ENCODE assay signal across 28 mouse cellular contexts in genomic region chr12:84944813-84945553, GRCm38 (mm10). TPM values are rescaled to one million over a fixed set of nuclear protein-coding genes. Genes with fewer than 3 reads are reported as not detected.
DNase-seq lines count a peak whose midpoint lies in the region; ATAC-seq lines count a peak whose summit lies in the region.
"Had no signal": no experiment of that assay in that cellular context is flagged by ENCODE, and none has a peak within 500 bp of the region (broad histone marks: within the 10 kb centered on the region; RNA-seq: fewer than 3 reads in every experiment).

No protein-coding gene starts in this region.

- peaks cover 38% of the 10 kb centered on the region for H3K4me1 ChIP-seq in heart, embryonic 12.5 days (replicated peaks)
- peaks cover 13% of the 10 kb centered on the region for H3K4me1 ChIP-seq in liver, embryonic 11.5 days (replicated peaks; ENCODE audit: control insufficient read depth, insufficient read depth, low read length)
- H3K4me1 ChIP-seq: embryonic facial prominence, embryonic 12.5 days; hindbrain, embryonic 12.5 days; limb, embryonic 10.5 days had no signal

- H3K9ac ChIP-seq in heart, embryonic 12.5 days = no peak overlapping the region
- H3K9ac ChIP-seq in liver, embryonic 11.5 days (ENCODE audit: low read depth, low read length) = no peak overlapping the region
- H3K9ac ChIP-seq: embryonic facial prominence, embryonic 12.5 days; heart, embryonic 13.5 days; hindbrain, embryonic 12.5 days; liver, embryonic 14.5 days; lung, embryonic 15.5 days had no signal

- no peak for DNase-seq in heart, adult 8-10 months (ENCODE audit: low spot score)
- DNase-seq in liver, embryonic 11.5 days (ENCODE audit: low spot score) = no peak
- no peak for DNase-seq in liver
- DNase-seq in fat pad, adult 2 months (ENCODE audit: extremely low read depth, low read depth, low spot score) = peak; percentile 70
- no peak for DNase-seq in thymus, postnatal 36 days
- no peak for DNase-seq in frontal cortex, postnatal 25 days (ENCODE audit: low spot score in 2 of 2)
- DNase-seq: adrenal gland, adult 8-10 months; cerebellum, adult 2 months; cerebellum, postnatal 25 days; gastrocnemius, postnatal 14 days; kidney, postnatal 25 days; lung, postnatal 36 days; midbrain, embryonic 14.5 days; thymus, adult 18-20 months; thymus, postnatal 4 days had no signal

- H3K9me3 ChIP-seq in heart, embryonic 12.5 days (replicated peaks) = no peaks in the 10 kb centered on the region
- no peaks in the 10 kb centered on the region for H3K9me3 ChIP-seq in liver, embryonic 11.5 days (ENCODE audit: control insufficient read depth, low read length)
- H3K9me3 ChIP-seq: embryonic facial prominence, embryonic 12.5 days; heart, embryonic 13.5 days; hindbrain, embryonic 12.5 days; limb, embryonic 10.5 days; lung, embryonic 15.5 days had no signal

- no peak overlapping the region for H3K4me3 ChIP-seq in heart, embryonic 12.5 days
- H3K4me3 ChIP-seq in liver, embryonic 11.5 days (ENCODE audit: low read depth, low read length) = no peak overlapping the region
- H3K4me3 ChIP-seq: embryonic facial prominence, embryonic 12.5 days; erythroblast, embryonic 14.5 days; heart, embryonic 13.5 days; hindbrain, embryonic 12.5 days; layer of hippocampus, adult 2 months; limb, embryonic 10.5 days; lung, embryonic 15.5 days; megakaryocyte, embryonic 14.5 days had no signal

- WGBS in heart, embryonic 12.5 days = 80% methylated on average over 9 of the region's 9 CpGs
- WGBS in liver, embryonic 11.5 days = 77% methylated on average over 9 of the region's 9 CpGs

- peak overlapping the region; percentile 2; the same call in 1 of the 2 replicates for H3K27ac ChIP-seq in heart, embryonic 12.5 days (ENCODE audit: poor library complexity, severe bottlenecking)
- H3K27ac ChIP-seq in liver, embryonic 11.5 days (ENCODE audit: low read depth, low read length) = no peak overlapping the region
- H3K27ac ChIP-seq: embryonic facial prominence, embryonic 12.5 days; hindbrain, embryonic 12.5 days; layer of hippocampus, adult 2 months; limb, embryonic 10.5 days; liver, embryonic 14.5 days; lung, embryonic 15.5 days had no signal

- peaks cover 54% of the 10 kb centered on the region for H3K36me3 ChIP-seq in heart, embryonic 12.5 days
- H3K36me3 ChIP-seq in liver, embryonic 11.5 days (ENCODE audit: control insufficient read depth, insufficient read depth, low read length) = peaks cover 22% of the 10 kb centered on the region

- no peaks in the 10 kb centered on the region for H3K27me3 ChIP-seq in heart, embryonic 12.5 days (replicated peaks)
- H3K27me3 ChIP-seq in liver, embryonic 11.5 days (replicated peaks; ENCODE audit: control insufficient read depth, insufficient read depth, low read length) = no peaks in the 10 kb centered on the region
- H3K27me3 ChIP-seq: embryonic facial prominence, embryonic 12.5 days; heart, embryonic 13.5 days; hindbrain, embryonic 12.5 days; lung, embryonic 15.5 days; megakaryocyte, embryonic 14.5 days; Patski had no signal

- H3K4me2 ChIP-seq in heart, embryonic 12.5 days = no peak overlapping the region
- H3K4me2 ChIP-seq in liver, embryonic 11.5 days = 0 out of 2 replicates have a peak overlapping the region, but pooled peaks have one; percentile 7
- H3K4me2 ChIP-seq: embryonic facial prominence, embryonic 12.5 days; heart, embryonic 13.5 days; hindbrain, embryonic 12.5 days; lung, embryonic 15.5 days had no signal

- ATAC-seq in heart, embryonic 12.5 days (ENCODE audit: insufficient number of reproducible peaks, low FRiP score) = no peak
- ATAC-seq in liver, embryonic 11.5 days (replicated peaks; ENCODE audit: low FRiP score) = no peak
- ATAC-seq: forebrain, embryonic 14.5 days; intestine, postnatal 0 days; Patski had no signal

RNA-seq across cellular contexts. Expression of gene Fcf1, which starts 25.7 kb away (rescaled TPM):
- 79.4 and 80.3 TPM in 2 replicates for polyA plus RNA-seq in heart, embryonic 12.5 days (2016; fragmentation: Nextera tagmentation; extraction: Ambion mirVana)
- 10 to 100 TPM; 36.3 to 41.1 (median 40.7) TPM for total RNA-seq in heart, adult 8-10 months (2022)
- polyA plus RNA-seq in liver, embryonic 11.5 days (2014; fragmentation: Nextera tagmentation; extraction: Ambion mirVana) = 205 and 215 TPM in 2 replicates

RNA-seq across cellular contexts. Expression of gene Arel1, which starts 25.7 kb away (rescaled TPM):
- polyA plus RNA-seq in heart, embryonic 12.5 days (2016; fragmentation: Nextera tagmentation; extraction: Ambion mirVana) = 14.4 and 15.4 TPM in 2 replicates
- total RNA-seq in heart, adult 8-10 months (2022) = 10 to 100 TPM; 48.3 to 63.3 (median 50.8) TPM
- polyA plus RNA-seq in liver, embryonic 11.5 days (2014; fragmentation: Nextera tagmentation; extraction: Ambion mirVana) = 19.6 and 22.9 TPM in 2 replicates

RNA-seq across cellular contexts. Expression of gene Ylpm1, which starts 51.1 kb away (rescaled TPM):
- polyA plus RNA-seq in heart, embryonic 12.5 days (2016; fragmentation: Nextera tagmentation; extraction: Ambion mirVana) = 21.1 and 24.3 TPM in 2 replicates
- 10 to 100 TPM; 26.6 to 30.4 (median 29.7) TPM for total RNA-seq in heart, adult 8-10 months (2022)
- 25.5 and 30.7 TPM in 2 replicates for polyA plus RNA-seq in liver, embryonic 11.5 days (2014; fragmentation: Nextera tagmentation; extraction: Ambion mirVana)
